Mouse (Mus musculus): ENCODE data around the gene Map4k4.

- TF ChIP-seq CTCF (IDR thresholded peaks at IDR 0.05; ENCODE audit: low read depth, low read length) (no peak), POLR2A (IDR thresholded peaks at IDR 0.05; ENCODE audit: borderline replicate concordance, low read depth, low read length) (no peak)
These were observed 7.4 kb upstream of the Map4k4 start for GRCm38 (mm10) chr1:39893153-39893880.
